Mouse (Mus musculus): ENCODE data around the gene Ptchd3.

DNA sequence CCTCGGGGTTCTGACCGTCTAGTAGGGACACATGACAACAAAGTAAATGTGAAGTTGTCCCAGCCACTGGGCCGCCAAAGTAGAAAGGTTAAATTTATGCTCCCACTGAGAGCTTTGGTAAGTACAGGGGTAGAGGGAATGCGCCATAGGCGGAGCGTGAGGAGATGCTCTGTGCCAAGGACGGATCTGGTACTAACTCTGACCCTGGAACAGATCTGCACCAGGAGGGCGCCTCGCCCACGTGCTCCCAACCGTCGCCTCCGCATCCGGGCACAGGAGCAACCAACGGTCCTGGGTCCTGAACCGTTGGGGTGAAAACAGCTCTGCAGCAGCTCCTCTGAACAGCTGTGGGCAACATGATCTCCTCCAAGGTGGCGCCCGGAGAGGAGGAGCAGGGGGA is at the start of gene Ptchd3:
- TF ChIP-seq CTCF (IDR thresholded peaks at IDR 0.05; ENCODE audit: extremely low read depth, insufficient read length, insufficient replicate concordance, low read depth, low read length) (no peak), POLR2A (IDR thresholded peaks at IDR 0.05; ENCODE audit: low read depth, low read length) (no peak)
